8 mouse cellular contexts compared by ENCODE assay signal in the genomic region with DNA sequence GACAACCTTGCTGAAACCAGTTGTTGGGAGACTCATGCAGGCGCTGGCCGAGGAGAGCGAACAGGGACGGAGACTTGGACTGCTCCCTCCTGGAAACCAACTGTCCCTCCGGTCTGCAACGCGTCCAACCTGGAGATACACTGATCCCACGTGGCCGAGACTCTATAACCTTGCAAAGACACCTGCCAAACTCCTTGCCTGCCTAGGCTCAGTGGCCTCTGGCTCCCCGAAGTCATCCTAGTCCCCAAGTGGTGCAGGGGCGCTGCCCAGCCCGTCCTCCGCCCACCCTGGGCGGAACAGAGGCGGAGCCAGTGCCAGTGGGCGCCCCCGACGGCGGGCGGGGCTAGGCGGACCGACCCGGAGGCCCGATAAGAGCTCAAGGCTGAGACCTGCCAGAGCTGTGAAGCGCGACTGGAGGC. TPM values are rescaled to one million over a fixed set of nuclear protein-coding genes. Genes with fewer than 3 reads are reported as not detected.
DNase-seq lines count a peak whose midpoint lies in the region; ATAC-seq and TF ChIP-seq lines count a peak whose summit lies in the region.

Gene Slc6a3 (plus strand): TSS at position 345 of the 419 bp plus-strand sequence.

- H3K27ac ChIP-seq in cerebellum, adult 2 months (ENCODE audit: insufficient read depth, low read length): no peak within 1 kb of the TSS
- H3K27ac ChIP-seq in brown adipose tissue, adult 24 weeks (replicated peaks; ENCODE audit: low read depth, low read length): no peak within 1 kb of the TSS
- H3K27ac ChIP-seq in lung, embryonic 16.5 days (ENCODE audit: low read length): no peak within 1 kb of the TSS

- no peak within 1 kb of the TSS for H3K4me3 ChIP-seq in cerebellum, adult 2 months (replicated peaks; ENCODE audit: insufficient read depth, low read depth, low read length)
- H3K4me3 ChIP-seq in brown adipose tissue, adult 24 weeks (ENCODE audit: insufficient read depth, low read depth, low read length): peak within 1 kb of the TSS; percentile 37
- H3K4me3 ChIP-seq in lung, embryonic 16.5 days (ENCODE audit: low read length): peak within 1 kb of the TSS; percentile 47

- H3K9ac ChIP-seq in lung, embryonic 16.5 days (ENCODE audit: low read length): peak within 1 kb of the TSS; percentile 29

- H3K4me2 ChIP-seq in lung, embryonic 16.5 days (ENCODE audit: low read depth, low read length): peak within 1 kb of the TSS; percentile 82

- ATAC-seq in granulocyte monocyte progenitor cell, adult 5-6 weeks (replicated peaks; ENCODE audit: poor library complexity, severe bottlenecking): peak; percentile 88
- peak; percentile 90 for ATAC-seq in lung, embryonic 16.5 days (ENCODE audit: low read depth)

- no peak for TF ChIP-seq POLR2A in cerebellum, adult 2 months (IDR thresholded peaks at IDR 0.05; ENCODE audit: borderline replicate concordance, insufficient read depth, low read length)

- H3K36me3 ChIP-seq in lung, embryonic 16.5 days (ENCODE audit: control insufficient read depth, insufficient read depth, low read length): no peaks in the 10 kb centered on the region

- H3K27me3 ChIP-seq in cerebellum, adult 2 months (ENCODE audit: control insufficient read depth, insufficient read depth, low read length): peaks cover 2% of the 10 kb centered on the region; the same call in 1 of the 2 replicates
- H3K27me3 ChIP-seq in lung, embryonic 16.5 days (ENCODE audit: control insufficient read depth, insufficient read depth, low read depth, low read length): peaks cover 32% of the 10 kb centered on the region

- no peak for TF ChIP-seq CTCF in cerebellum, adult 2 months (IDR thresholded peaks at IDR 0.05; ENCODE audit: borderline replicate concordance, insufficient read depth, low read depth, low read length)

- H3K9me3 ChIP-seq in lung, embryonic 16.5 days (ENCODE audit: control insufficient read depth, low read length): no peaks in the 10 kb centered on the region

- WGBS in cerebellum, adult 2 months: 1% methylated on average over 26 of the region's 26 CpGs
- WGBS in lung, embryonic 16.5 days: 1% methylated on average over 26 of the region's 26 CpGs

- DNase-seq in cerebellum, postnatal 10 days: peak; percentile 36 to 59
- DNase-seq in cerebellum, adult 2 months: no peak
- peak; percentile 24 to 45 for DNase-seq in kidney, adult 8-10 months
- DNase-seq in retina, postnatal 1 day: peak; percentile 61
- no peak for DNase-seq in adipocyte (ENCODE audit: low spot score)

- no peaks in the 10 kb centered on the region; the same call in 1 of the 2 replicates for H3K4me1 ChIP-seq in cerebellum, adult 2 months (ENCODE audit: control insufficient read depth, insufficient read depth, low read length)
- no peaks in the 10 kb centered on the region for H3K4me1 ChIP-seq in brown adipose tissue, adult 24 weeks (ENCODE audit: control insufficient read depth, insufficient read depth, insufficient read length, low read length)
- H3K4me1 ChIP-seq in lung, embryonic 16.5 days (replicated peaks; ENCODE audit: control insufficient read depth, insufficient read depth, low read length): no peaks in the 10 kb centered on the region

RNA-seq across cellular contexts. Expression of gene Slc6a3, which starts in this region (rescaled TPM):
- 0.03 and 0.05 TPM in 2 replicates for polyA plus RNA-seq in cerebellum, adult 2 months (2012; rRNA removed)
- polyA plus RNA-seq in brown adipose tissue, adult 24 weeks (2012; ENCODE audit: insufficient read depth, insufficient read length, missing spikeins): not detected in 2 replicates
- total RNA-seq in granulocyte monocyte progenitor cell, adult 5-6 weeks (2014; fragmentation: Nextera tagmentation): not detected in 2 replicates
- total RNA-seq in granulocyte monocyte progenitor cell, adult 5-6 weeks (2017): not detected in 2 replicates
- 0.08 and 0.18 TPM in 2 replicates for polyA plus RNA-seq in lung, embryonic 16.5 days (2015; fragmentation: Nextera tagmentation; extraction: Ambion mirVana)

Comparison
In these comparisons a context has a peak if more than half of its experiments do, and no peak if none do; other contexts are left out.
1. DNase-seq: peak in cerebellum, postnatal 10 days (2 of 2), kidney, adult 8-10 months (2 of 2) and retina, postnatal 1 day (single experiment); none in cerebellum, adult 2 months (0 of 2) and adipocyte (single experiment).
2. Peak in ATAC-seq in granulocyte monocyte progenitor cell, adult 5-6 weeks; RNA of the gene not detected or under 1 TPM.
3. Peak in ATAC-seq, H3K4me3 ChIP-seq, H3K9ac ChIP-seq and H3K4me2 ChIP-seq in lung, embryonic 16.5 days; RNA of the gene not detected or under 1 TPM.